Mouse (Mus musculus): ENCODE measurements around the gene Hlcs. TPM values are rescaled to one million over a fixed set of nuclear protein-coding genes. Genes with fewer than 3 reads are reported as not detected.

Hlcs gene
- polyA plus RNA-seq, 1 experiment from 2014 or later, result 7.0 TPM

DNA sequence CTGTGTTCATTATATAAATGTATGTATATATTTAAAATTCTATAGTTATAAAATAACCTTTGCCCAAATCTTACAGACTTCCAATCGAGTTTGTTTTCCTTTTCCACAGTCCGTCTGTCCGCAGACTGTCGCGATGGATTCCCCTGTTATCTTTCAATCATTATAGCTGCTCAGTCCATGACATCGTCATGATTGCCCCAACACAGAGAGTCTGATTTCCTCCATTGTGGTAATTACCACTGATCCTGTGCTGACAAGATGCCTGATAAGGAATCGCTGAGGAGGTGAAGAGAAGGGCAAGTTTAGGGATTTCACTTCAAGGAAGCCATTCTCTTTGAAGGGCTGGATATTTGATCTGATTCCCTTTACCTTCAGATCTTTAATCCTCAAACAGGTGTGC, 42.7 kb upstream of the Hlcs start:
- Histone ChIP-seq H3K9ac (ENCODE audit: low read length) (no peak overlapping the region), H3K27me3 (ENCODE audit: control insufficient read depth, insufficient read depth, low read length) (no peaks in the 10 kb centered on the region), H3K27ac (replicated peaks) (no peak overlapping the region), H3K36me3 (ENCODE audit: control insufficient read depth, insufficient read depth, low read length) (no peaks in the 10 kb centered on the region), H3K4me1 (replicated peaks; ENCODE audit: control insufficient read depth, insufficient read depth) (no peaks in the 10 kb centered on the region), H3K9me3 (ENCODE audit: control insufficient read depth, low read length) (no peaks in the 10 kb centered on the region), H3K4me2 (replicated peaks; ENCODE audit: low read depth) (no peak overlapping the region), H3K4me3 (ENCODE audit: low read depth, low read length) (no peak overlapping the region)
- ATAC-seq (ENCODE audit: low FRiP score, low TSS enrichment), result no peak
- WGBS, result 27% methylated on average over 7 of the region's 7 CpGs
- DNase-seq (ENCODE audit: low spot score), result no peak
- TF ChIP-seq EP300 (optimal IDR thresholded peaks at IDR 0.05) (no peak), CTCF (IDR thresholded peaks at IDR 0.05; ENCODE audit: low read depth) (no peak)

- Histone ChIP-seq H3K4me3 (ENCODE audit: low read depth, low read length) (no peak overlapping the region), H3K9me3 (ENCODE audit: control insufficient read depth, low read length) (no peaks in the 10 kb centered on the region), H3K9ac (ENCODE audit: low read length) (no peak overlapping the region), H3K4me1 (replicated peaks; ENCODE audit: control insufficient read depth, insufficient read depth) (no peaks in the 10 kb centered on the region), H3K4me2 (replicated peaks; ENCODE audit: low read depth) (no peak overlapping the region), H3K27me3 (ENCODE audit: control insufficient read depth, insufficient read depth, low read length) (no peaks in the 10 kb centered on the region), H3K27ac (replicated peaks) (no peak overlapping the region), H3K36me3 (ENCODE audit: control insufficient read depth, insufficient read depth, low read length) (no peaks in the 10 kb centered on the region)
- TF ChIP-seq EP300 (optimal IDR thresholded peaks at IDR 0.05) (no peak), CTCF (IDR thresholded peaks at IDR 0.05; ENCODE audit: low read depth) (no peak)
- ATAC-seq (ENCODE audit: low FRiP score, low TSS enrichment), result no peak
- WGBS, result 26% methylated on average over 9 of the region's 9 CpGs
- DNase-seq (ENCODE audit: low spot score), result no peak
Measured at GRCm38 (mm10) chr16:94354450-94354849, 41.1 kb upstream of the Hlcs start.

- Histone ChIP-seq H3K27me3 (ENCODE audit: control insufficient read depth, insufficient read depth, low read length) (no peaks in the 10 kb centered on the region), H3K27ac (replicated peaks) (no peak overlapping the region), H3K4me1 (replicated peaks; ENCODE audit: control insufficient read depth, insufficient read depth) (no peaks in the 10 kb centered on the region), H3K4me3 (ENCODE audit: low read depth, low read length) (no peak overlapping the region), H3K9me3 (ENCODE audit: control insufficient read depth, low read length) (no peaks in the 10 kb centered on the region), H3K36me3 (ENCODE audit: control insufficient read depth, insufficient read depth, low read length) (no peaks in the 10 kb centered on the region), H3K4me2 (replicated peaks; ENCODE audit: low read depth) (no peak overlapping the region), H3K9ac (ENCODE audit: low read length) (no peak overlapping the region)
- ATAC-seq (ENCODE audit: low FRiP score, low TSS enrichment) (no peak), DNase-seq (ENCODE audit: low spot score) (no peak)
- WGBS, result 46% methylated on average over 10 of the region's 10 CpGs
- TF ChIP-seq EP300 (optimal IDR thresholded peaks at IDR 0.05), result no peak
- TF ChIP-seq CTCF (IDR thresholded peaks at IDR 0.05; ENCODE audit: low read depth), result no peak
Measured at GRCm38 (mm10) chr16:94350287-94350677, 36.9 kb upstream of the Hlcs start.

- Histone ChIP-seq H3K4me2 (replicated peaks; ENCODE audit: low read depth) (no peak overlapping the region), H3K9me3 (ENCODE audit: control insufficient read depth, low read length) (no peaks in the 10 kb centered on the region), H3K27me3 (ENCODE audit: control insufficient read depth, insufficient read depth, low read length) (no peaks in the 10 kb centered on the region), H3K4me1 (replicated peaks; ENCODE audit: control insufficient read depth, insufficient read depth) (no peaks in the 10 kb centered on the region), H3K4me3 (ENCODE audit: low read depth, low read length) (no peak overlapping the region), H3K36me3 (ENCODE audit: control insufficient read depth, insufficient read depth, low read length) (no peaks in the 10 kb centered on the region), H3K27ac (replicated peaks) (no peak overlapping the region), H3K9ac (ENCODE audit: low read length) (no peak overlapping the region)
- DNase-seq (ENCODE audit: low spot score) (no peak), ATAC-seq (ENCODE audit: low FRiP score, low TSS enrichment) (no peak)
- 63% methylated on average over 11 of the region's 11 CpGs for WGBS
- TF ChIP-seq CTCF (IDR thresholded peaks at IDR 0.05; ENCODE audit: low read depth) (no peak), EP300 (optimal IDR thresholded peaks at IDR 0.05) (no peak)
Measured at GRCm38 (mm10) chr16:94349588-94350286, 36.4 kb upstream of the Hlcs start.

- Histone ChIP-seq H3K27ac (replicated peaks) (no peak overlapping the region), H3K9ac (ENCODE audit: low read length) (no peak overlapping the region), H3K9me3 (ENCODE audit: control insufficient read depth, low read length) (no peaks in the 10 kb centered on the region), H3K36me3 (ENCODE audit: control insufficient read depth, insufficient read depth, low read length) (no peaks in the 10 kb centered on the region), H3K27me3 (ENCODE audit: control insufficient read depth, insufficient read depth, low read length) (no peaks in the 10 kb centered on the region), H3K4me1 (replicated peaks; ENCODE audit: control insufficient read depth, insufficient read depth) (no peaks in the 10 kb centered on the region), H3K4me3 (ENCODE audit: low read depth, low read length) (no peak overlapping the region), H3K4me2 (replicated peaks; ENCODE audit: low read depth) (no peak overlapping the region)
- TF ChIP-seq EP300 (optimal IDR thresholded peaks at IDR 0.05) (no peak), CTCF (IDR thresholded peaks at IDR 0.05; ENCODE audit: low read depth) (no peak)
- no peak for ATAC-seq (ENCODE audit: low FRiP score, low TSS enrichment)
- DNase-seq (ENCODE audit: low spot score), result no peak
- 76% methylated on average over 2 of the region's 2 CpGs for WGBS
Measured at GRCm38 (mm10) chr16:94348779-94349178, 35.4 kb upstream of the Hlcs start.

- Histone ChIP-seq H3K36me3 (ENCODE audit: control insufficient read depth, insufficient read depth, low read length) (no peaks in the 10 kb centered on the region), H3K9ac (ENCODE audit: low read length) (no peak overlapping the region), H3K27me3 (ENCODE audit: control insufficient read depth, insufficient read depth, low read length) (no peaks in the 10 kb centered on the region), H3K4me1 (replicated peaks; ENCODE audit: control insufficient read depth, insufficient read depth) (no peaks in the 10 kb centered on the region), H3K4me3 (ENCODE audit: low read depth, low read length) (no peak overlapping the region), H3K9me3 (ENCODE audit: control insufficient read depth, low read length) (no peaks in the 10 kb centered on the region), H3K4me2 (replicated peaks; ENCODE audit: low read depth) (no peak overlapping the region), H3K27ac (replicated peaks) (no peak overlapping the region)
- ATAC-seq (ENCODE audit: low FRiP score, low TSS enrichment) (no peak), DNase-seq (ENCODE audit: low spot score) (no peak)
- TF ChIP-seq CTCF (IDR thresholded peaks at IDR 0.05; ENCODE audit: low read depth), result no peak
- TF ChIP-seq EP300 (optimal IDR thresholded peaks at IDR 0.05), result no peak
- WGBS, result 68% methylated on average over 7 of the region's 7 CpGs
Measured at GRCm38 (mm10) chr16:94347080-94347731, 33.8 kb upstream of the Hlcs start.
